Mouse (Mus musculus): ENCODE measurements around the gene Ldlr.
A peak's percentile ranks its signal among the peaks of the same experiment; 100 is the strongest.

DNA sequence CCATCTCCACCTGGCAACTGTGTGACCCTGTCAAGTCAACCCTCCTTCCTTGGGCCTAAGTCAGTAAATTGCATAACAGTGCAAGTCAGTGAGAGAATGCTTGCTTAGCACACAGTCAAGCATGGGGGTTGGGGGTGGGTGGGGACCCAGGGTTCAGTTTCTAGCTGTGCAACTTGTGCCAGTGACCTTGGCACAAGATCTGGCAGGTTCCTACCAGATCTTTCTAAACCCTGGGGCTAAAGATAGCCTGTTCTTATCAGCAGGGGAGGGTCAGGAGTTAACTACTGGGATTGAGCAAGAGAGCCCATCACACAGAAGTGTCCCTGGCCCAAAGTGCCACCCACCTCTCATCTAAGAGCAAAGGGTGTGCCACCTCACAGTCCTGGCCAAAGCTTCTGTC lies 38.9 kb downstream of the Ldlr start:
- no peak for TF ChIP-seq CTCF (IDR thresholded peaks at IDR 0.05)
- peak; percentile 93 for TF ChIP-seq EP300 (IDR thresholded peaks at IDR 0.05)

Measured in lung, postnatal 0 days (tissue).